Mouse (Mus musculus) CH12.LX (cell line): ENCODE results near the gene Osbpl6. TPM values are rescaled to one million over a fixed set of nuclear protein-coding genes. Genes with fewer than 3 reads are reported as not detected.
A peak's percentile ranks its signal among the peaks of the same experiment; 100 is the strongest.

Experiments used
- DNase-seq: peaks from one replicate; pipeline ENCODE4 v3.0.0-alpha.2; 2013; ENCODE audit errors: extremely low read depth
- H3K27ac ChIP-seq: 2 replicates; pipeline ENCODE4 v1.5.1; 2012; ENCODE audit warnings: low read depth, mild to moderate bottlenecking, control low read depth, moderate library complexity; ENCODE audit not compliant: insufficient read depth
- H3K27me3 ChIP-seq: replicated peaks from 2 replicates; pipeline ENCODE3; 2012; ENCODE audit warnings: inconsistent platforms
- H3K36me3 ChIP-seq, 2 experiments: replicated peaks in 1 of 2; 2 replicates each; pipeline versions ENCODE3 to v1.6.1; 2012; ENCODE audit warnings: inconsistent platforms in 1 of 2, low read length in 1 of 2, mild to moderate bottlenecking in 1 of 2, mixed read lengths in 1 of 2, moderate library complexity in 1 of 2; ENCODE audit not compliant: control insufficient read depth in 1 of 2, insufficient read depth in 1 of 2
- H3K4me1 ChIP-seq, 2 experiments: 2 replicates each; pipeline ENCODE4 v1.6.1; 2012; ENCODE audit warnings: inconsistent platforms in 1 of 2, moderate library complexity in 1 of 2; ENCODE audit not compliant: insufficient read depth in 2 of 2, control insufficient read depth in 1 of 2
- H3K4me2 ChIP-seq: 2 replicates; pipeline ENCODE4 v1.6.1; 2012; ENCODE audit warnings: low read depth, mild to moderate bottlenecking, control low read depth; ENCODE audit not compliant: poor library complexity, insufficient read depth, severe bottlenecking
- H3K4me3 ChIP-seq, 3 experiments: fragments of 150-350 bp in 1 of 3; sonication (generic) in 1 of 3; replicated peaks in 1 of 3; 2 replicates each; pipeline versions ENCODE3 to v1.5.1; 2011 to 2012; ENCODE audit warnings: low read depth in 2 of 3, low read length in 2 of 3, mild to moderate bottlenecking in 2 of 3, moderate library complexity in 2 of 3, control low read depth in 1 of 3, improper control_type of control experiment in 1 of 3, inconsistent platforms in 1 of 3, mixed read lengths in 1 of 3; ENCODE audit not compliant: poor library complexity in 1 of 3
- H3K79me2 ChIP-seq: replicated peaks from 2 replicates; pipeline ENCODE4 v1.6.1; 2012; ENCODE audit warnings: mild to moderate bottlenecking, moderate library complexity; ENCODE audit not compliant: control insufficient read depth, poor library complexity, insufficient read depth, severe bottlenecking; ENCODE audit errors: extremely low read depth
- H3K9ac ChIP-seq: 2 replicates; pipeline ENCODE4 v1.6.1; 2012; ENCODE audit warnings: low read depth, mild to moderate bottlenecking, control low read depth, moderate library complexity; ENCODE audit not compliant: insufficient read depth
- H3K9me3 ChIP-seq: replicated peaks from 2 replicates; pipeline ENCODE3; 2012; ENCODE audit warnings: low read length, inconsistent platforms, mixed read lengths
- BHLHE40 ChIP-seq: IDR thresholded peaks from 2 replicates; pipeline ENCODE4 v1.6.1; 2011; ENCODE audit warnings: mild to moderate bottlenecking, low read depth, low read length, improper control_type of control experiment
- CHD2 ChIP-seq: IDR thresholded peaks from 2 replicates; pipeline ENCODE4 v1.6.1; 2011; ENCODE audit warnings: low read length, improper control_type of control experiment
- E2F4 ChIP-seq: IDR thresholded peaks from 2 replicates; pipeline ENCODE4 v1.6.1; 2011; ENCODE audit warnings: low read depth, low read length, improper control_type of control experiment; ENCODE audit not compliant: insufficient replicate concordance
- EP300 ChIP-seq: IDR thresholded peaks from 2 replicates; pipeline ENCODE4 v1.6.1; 2011; ENCODE audit warnings: low read length, improper control_type of control experiment
- ETS1 ChIP-seq: conservative IDR thresholded peaks from 2 replicates; pipeline ENCODE4 v1.6.1; 2012; ENCODE audit warnings: low read depth, mild to moderate bottlenecking, inconsistent platforms, low read length, improper control_type of control experiment, moderate library complexity
- HCFC1 ChIP-seq: IDR thresholded peaks from 2 replicates; pipeline ENCODE4 v1.6.1; 2012; ENCODE audit warnings: low read depth, mild to moderate bottlenecking, inconsistent platforms, low read length, improper control_type of control experiment
- JUN ChIP-seq: IDR thresholded peaks from 2 replicates; pipeline ENCODE4 v1.6.1; 2011; ENCODE audit warnings: low read depth, mild to moderate bottlenecking, low read length, improper control_type of control experiment, moderate library complexity; ENCODE audit not compliant: insufficient read depth
- KAT2A ChIP-seq: IDR thresholded peaks from 2 replicates; pipeline ENCODE4 v1.6.1; 2012; ENCODE audit warnings: low read length, improper control_type of control experiment, inconsistent platforms; ENCODE audit not compliant: insufficient replicate concordance
- MAX ChIP-seq: IDR thresholded peaks from 2 replicates; pipeline ENCODE4 v1.6.1; 2011; ENCODE audit warnings: low read length, improper control_type of control experiment
- MXI1 ChIP-seq: IDR thresholded peaks from 2 replicates; pipeline ENCODE4 v1.6.1; 2011; ENCODE audit warnings: mild to moderate bottlenecking, low read depth, low read length, improper control_type of control experiment
- MYC ChIP-seq: IDR thresholded peaks from 2 replicates; pipeline ENCODE4 v1.6.1; 2011; ENCODE audit warnings: low read depth, mild to moderate bottlenecking, improper control_type of control experiment, low read length
- NELFE ChIP-seq: IDR thresholded peaks from 2 replicates; pipeline ENCODE4 v1.6.1; 2011; ENCODE audit warnings: low read depth, low read length, improper control_type of control experiment
- POLR2AphosphoS2 ChIP-seq: IDR thresholded peaks from 2 replicates; pipeline ENCODE4 v1.6.1; 2011; ENCODE audit warnings: low read depth, low read length, improper control_type of control experiment
- RCOR1 ChIP-seq: conservative IDR thresholded peaks from 2 replicates; pipeline ENCODE4 v1.6.1; 2012; ENCODE audit warnings: low read depth, mild to moderate bottlenecking, inconsistent platforms, low read length, improper control_type of control experiment
- SIN3A ChIP-seq: IDR thresholded peaks from 2 replicates; pipeline ENCODE4 v1.6.1; 2012; ENCODE audit warnings: low read length, improper control_type of control experiment, inconsistent platforms
- SMC3 ChIP-seq: IDR thresholded peaks from 2 replicates; pipeline ENCODE4 v1.6.1; 2011; ENCODE audit warnings: low read depth, low read length, improper control_type of control experiment
- TBP ChIP-seq: conservative IDR thresholded peaks from 2 replicates; pipeline ENCODE4 v1.6.1; 2011; ENCODE audit warnings: low read depth, low read length, improper control_type of control experiment
- UBTF ChIP-seq: IDR thresholded peaks from 2 replicates; pipeline ENCODE4 v1.6.1; 2012; ENCODE audit warnings: low read depth, mild to moderate bottlenecking, inconsistent platforms, low read length, improper control_type of control experiment, moderate library complexity
- USF1 ChIP-seq: IDR thresholded peaks from 2 replicates; pipeline ENCODE4 v1.6.1; 2014; ENCODE audit warnings: low read depth, mild to moderate bottlenecking, inconsistent platforms, low read length, improper control_type of control experiment
- USF2 ChIP-seq: conservative IDR thresholded peaks from 2 replicates; pipeline ENCODE4 v1.6.1; 2011; ENCODE audit warnings: low read depth, low read length, improper control_type of control experiment
- ZC3H11A ChIP-seq: IDR thresholded peaks from 2 replicates; pipeline ENCODE4 v1.6.1; 2012; ENCODE audit warnings: low read depth, mild to moderate bottlenecking, inconsistent platforms, low read length, improper control_type of control experiment
- dilution Hi-C: fragments of 300-500 bp; cut with MboI; formaldehyde crosslinking; loops from 2 replicates; pipeline ENCODE4 v1.14.3; 2020; ENCODE audit warnings: low sequenced_read_pairs; ENCODE audit not compliant: extremely low pct_unique_long_range_greater_than_20kb, extremely low pct_ligation_motif_present
- in situ Hi-C: fragments of 300-500 bp; cut with MboI; formaldehyde crosslinking; loops from 3 replicates; pipeline ENCODE4 v1.14.3; 2019; ENCODE audit warnings: low sequenced_read_pairs, low pct_ligation_motif_present, low pct_unique_long_range_greater_than_20kb, mixed read lengths
- polyA plus RNA-seq: library from polyadenylated mRNA; unstranded; fragments of >175 nt; gene quantifications from 2 replicates; pipeline ENCODE4 v1.2.1, GENCODE M21; 2012; ENCODE audit warnings: low read depth; ENCODE audit not compliant: insufficient read length
- total RNA-seq, 2 experiments: library from RNA; depleted of rRNA; stranded (reverse); fragments of 300-350 nt in 1 of 2; fragments of >200 nt in 1 of 2; gene quantifications; 2 replicates each; pipeline ENCODE4 v1.2.3; 2012 to 2014

The Osbpl6 gene
- total and polyA plus RNA-seq, 3 experiments, result 0.19 to 0.60 (median 0.38) TPM

GRCm38 (mm10) chr2:76406937-76407441, 681 bp downstream of the Osbpl6 start:
- no peaks in the 10 kb centered on the region for H3K79me2 ChIP-seq
- no peak for DNase-seq
- no peak overlapping the region; the same call in 1 of the 2 replicates for H3K9ac ChIP-seq
- H3K36me3 ChIP-seq, result no peaks in the 10 kb centered on the region
- dilution Hi-C loops, result no loop called here
- peak overlapping the region in 2 of 3 experiments; percentile 59 to 68 for H3K4me3 ChIP-seq
- H3K9me3 ChIP-seq, result no peaks in the 10 kb centered on the region
- peak overlapping the region; percentile 83 for H3K4me2 ChIP-seq
- peaks cover 29% of the 10 kb centered on the region for H3K27me3 ChIP-seq
- H3K4me1 ChIP-seq, result peaks cover 0 to 9% of the 10 kb centered on the region in 2 experiments; a peak in 3 of 4 replicates
- TF ChIP-seq USF1 (no peak), NELFE (no peak), UBTF (0 out of 2 replicates have a peak, but pooled peaks have one; percentile 52), USF2 (no peak), MAX (no peak)
- no peak overlapping the region for H3K27ac ChIP-seq
- in situ Hi-C loops, result no loop called here

DNA sequence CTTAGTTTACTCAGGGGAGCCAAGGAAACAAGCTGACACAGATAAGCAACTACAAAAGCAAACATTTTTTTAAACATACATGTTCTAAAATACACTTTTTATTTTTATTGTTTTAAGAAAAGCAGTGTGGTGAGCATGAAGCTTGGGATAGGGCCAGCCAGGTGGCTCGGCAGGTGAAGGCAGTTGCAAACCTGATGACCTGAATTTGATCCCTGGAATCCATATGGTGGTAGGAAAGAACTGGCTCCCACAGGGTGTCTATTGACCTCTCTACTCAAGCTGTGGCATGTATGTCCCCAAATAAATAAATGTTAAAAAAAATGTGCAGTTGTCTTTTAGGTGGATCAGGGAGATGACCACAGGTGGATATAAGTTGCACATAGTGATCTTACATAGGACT, 3.2 kb downstream of the Osbpl6 start:
- Histone ChIP-seq H3K4me2 (no peak overlapping the region), H3K79me2 (no peaks in the 10 kb centered on the region), H3K27ac (no peak overlapping the region), H3K9ac (no peak overlapping the region), H3K9me3 (no peaks in the 10 kb centered on the region), H3K4me3 (no peak overlapping the region), H3K27me3 (peaks cover 27% of the 10 kb centered on the region), H3K4me1 (peaks cover 0 to 9% of the 10 kb centered on the region in 2 experiments), H3K36me3 (no peaks in the 10 kb centered on the region)
- TF ChIP-seq TBP, result no peak
- no peak for TF ChIP-seq MXI1
- TF ChIP-seq HCFC1, result no peak
- dilution Hi-C loops (no loop called here), in situ Hi-C loops (no loop called here)
- no peak for DNase-seq

- Histone ChIP-seq H3K4me1 (peaks cover 0 to 9% of the 10 kb centered on the region in 2 experiments), H3K36me3 (no peaks in the 10 kb centered on the region), H3K9ac (no peak overlapping the region), H3K27ac (no peak overlapping the region), H3K9me3 (no peaks in the 10 kb centered on the region), H3K27me3 (peaks cover 27% of the 10 kb centered on the region), H3K79me2 (no peaks in the 10 kb centered on the region), H3K4me2 (no peak overlapping the region), H3K4me3 (no peak overlapping the region)
- no peak for DNase-seq
- in situ Hi-C loops, result no loop called here
- dilution Hi-C loops, result no loop called here
- TF ChIP-seq RCOR1 (no peak), ZC3H11A (no peak), POLR2AphosphoS2 (no peak), E2F4 (no peak), ETS1 (no peak), BHLHE40 (no peak), MYC (no peak), JUN (no peak), USF1 (no peak), USF2 (no peak), SIN3A (no peak), SMC3 (no peak), KAT2A (no peak), HCFC1 (no peak), MAX (no peak), CHD2 (no peak), TBP (no peak), EP300 (no peak)
These were observed 3.7 kb downstream of the Osbpl6 start for GRCm38 (mm10) chr2:76409986-76410385.
